Mouse (Mus musculus): ENCODE results near the gene Gsdma2. TPM values are rescaled to one million over a fixed set of nuclear protein-coding genes. Genes with fewer than 3 reads are reported as not detected.

The Gsdma2 gene
- polyA plus RNA-seq, 1 experiment from 2014 or later = not detected

GRCm38 (mm10) chr11:98697225-98697624, 50.7 kb downstream of the Gsdma2 start:
- Histone ChIP-seq H3K4me3 (ENCODE audit: low read depth, low read length) (no peak overlapping the region), H3K36me3 (ENCODE audit: control insufficient read depth, insufficient read depth, low read length) (peaks cover 42% of the 10 kb centered on the region), H3K9ac (replicated peaks; ENCODE audit: low read depth, low read length) (no peak overlapping the region), H3K4me1 (ENCODE audit: control insufficient read depth, insufficient read depth, low read length) (peaks cover 6% of the 10 kb centered on the region; the same call in 1 of the 2 replicates), H3K4me2 (replicated peaks; ENCODE audit: low read depth, low read length) (no peak overlapping the region), H3K27ac (ENCODE audit: low read length) (no peak overlapping the region), H3K9me3 (ENCODE audit: control insufficient read depth, low read depth, low read length) (no peaks in the 10 kb centered on the region), H3K27me3 (ENCODE audit: control insufficient read depth, insufficient read depth, low read length) (no peaks in the 10 kb centered on the region)
- ATAC-seq (ENCODE audit: insufficient number of reproducible peaks, insufficient read depth, low FRiP score, low read depth) = no peak
- WGBS = 88% methylated on average over 12 of the region's 12 CpGs

GRCm38 (mm10) chr11:98698849-98699640, 52.5 kb downstream of the Gsdma2 start:
- ATAC-seq (ENCODE audit: insufficient number of reproducible peaks, insufficient read depth, low FRiP score, low read depth) = no peak

GRCm38 (mm10) chr11:98699911-98700310, 53.4 kb downstream of the Gsdma2 start:
- Histone ChIP-seq H3K36me3 (ENCODE audit: control insufficient read depth, insufficient read depth, low read length) (peaks cover 15% of the 10 kb centered on the region), H3K4me3 (ENCODE audit: low read depth, low read length) (no peak overlapping the region), H3K9ac (replicated peaks; ENCODE audit: low read depth, low read length) (no peak overlapping the region), H3K4me1 (ENCODE audit: control insufficient read depth, insufficient read depth, low read length) (peaks cover 6% of the 10 kb centered on the region; the same call in 1 of the 2 replicates), H3K27ac (ENCODE audit: low read length) (no peak overlapping the region), H3K27me3 (ENCODE audit: control insufficient read depth, insufficient read depth, low read length) (no peaks in the 10 kb centered on the region), H3K9me3 (ENCODE audit: control insufficient read depth, low read depth, low read length) (no peaks in the 10 kb centered on the region), H3K4me2 (replicated peaks; ENCODE audit: low read depth, low read length) (no peak overlapping the region)
- ATAC-seq (ENCODE audit: insufficient number of reproducible peaks, insufficient read depth, low FRiP score, low read depth) = no peak
- WGBS = 32% methylated on average over 4 of the region's 4 CpGs

More at GRCm38 (mm10) chr11:98698849-98699640, 52.5 kb downstream of the Gsdma2 start:
- Histone ChIP-seq H3K4me1 (ENCODE audit: control insufficient read depth, insufficient read depth, low read length) (peaks cover 6% of the 10 kb centered on the region; the same call in 1 of the 2 replicates), H3K27me3 (ENCODE audit: control insufficient read depth, insufficient read depth, low read length) (no peaks in the 10 kb centered on the region), H3K36me3 (ENCODE audit: control insufficient read depth, insufficient read depth, low read length) (peaks cover 24% of the 10 kb centered on the region), H3K9ac (replicated peaks; ENCODE audit: low read depth, low read length) (no peak overlapping the region), H3K4me2 (replicated peaks; ENCODE audit: low read depth, low read length) (no peak overlapping the region), H3K4me3 (ENCODE audit: low read depth, low read length) (no peak overlapping the region), H3K9me3 (ENCODE audit: control insufficient read depth, low read depth, low read length) (no peaks in the 10 kb centered on the region), H3K27ac (ENCODE audit: low read length) (no peak overlapping the region)
- WGBS = 87% methylated on average over 16 of the region's 16 CpGs

- WGBS = 51% methylated on average over 10 of the region's 10 CpGs
- H3K27ac ChIP-seq (ENCODE audit: low read length) = no peak within 1 kb of the TSS
- H3K4me1 ChIP-seq (ENCODE audit: control insufficient read depth, insufficient read depth, low read length) = peaks cover 6% of the 10 kb centered on the region; the same call in 1 of the 2 replicates
- no peak within 1 kb of the TSS for H3K4me2 ChIP-seq (replicated peaks; ENCODE audit: low read depth, low read length)
- peaks cover 13% of the 10 kb centered on the region; the same call in 1 of the 2 replicates for H3K36me3 ChIP-seq (ENCODE audit: control insufficient read depth, insufficient read depth, low read length)
- H3K9me3 ChIP-seq (ENCODE audit: control insufficient read depth, low read depth, low read length) = no peaks in the 10 kb centered on the region
- H3K27me3 ChIP-seq (ENCODE audit: control insufficient read depth, insufficient read depth, low read length) = no peaks in the 10 kb centered on the region
- ATAC-seq (ENCODE audit: insufficient number of reproducible peaks, insufficient read depth, low FRiP score, low read depth) = no peak
- no peak within 1 kb of the TSS for H3K4me3 ChIP-seq (ENCODE audit: low read depth, low read length)
- no peak within 1 kb of the TSS for H3K9ac ChIP-seq (replicated peaks; ENCODE audit: low read depth, low read length)
These were observed 54.7 kb downstream of the Gsdma2 start, which contains the start of gene Csf3 for GRCm38 (mm10) chr11:98701213-98701670. Gene Csf3 (plus strand): TSS chr11:98701263.

GRCm38 (mm10) chr11:98702323-98702722, 55.8 kb downstream of the Gsdma2 start:
- 74% methylated on average over 5 of the region's 5 CpGs for WGBS
- no peak overlapping the region for H3K27ac ChIP-seq (ENCODE audit: low read length)
- H3K9me3 ChIP-seq (ENCODE audit: control insufficient read depth, low read depth, low read length) = no peaks in the 10 kb centered on the region
- H3K4me2 ChIP-seq (replicated peaks; ENCODE audit: low read depth, low read length) = no peak overlapping the region
- H3K36me3 ChIP-seq (ENCODE audit: control insufficient read depth, insufficient read depth, low read length) = peaks cover 20% of the 10 kb centered on the region; the same call in 1 of the 2 replicates
- H3K4me3 ChIP-seq (ENCODE audit: low read depth, low read length) = no peak overlapping the region
- H3K9ac ChIP-seq (replicated peaks; ENCODE audit: low read depth, low read length) = no peak overlapping the region
- peaks cover 6% of the 10 kb centered on the region; the same call in 1 of the 2 replicates for H3K4me1 ChIP-seq (ENCODE audit: control insufficient read depth, insufficient read depth, low read length)
- no peak for ATAC-seq (ENCODE audit: insufficient number of reproducible peaks, insufficient read depth, low FRiP score, low read depth)
- H3K27me3 ChIP-seq (ENCODE audit: control insufficient read depth, insufficient read depth, low read length) = no peaks in the 10 kb centered on the region

- Histone ChIP-seq H3K4me3 (ENCODE audit: low read depth, low read length) (no peak overlapping the region), H3K4me1 (ENCODE audit: control insufficient read depth, insufficient read depth, low read length) (peaks cover 10% of the 10 kb centered on the region; the same call in 1 of the 2 replicates), H3K27ac (ENCODE audit: low read length) (no peak overlapping the region), H3K9ac (replicated peaks; ENCODE audit: low read depth, low read length) (no peak overlapping the region), H3K4me2 (replicated peaks; ENCODE audit: low read depth, low read length) (no peak overlapping the region), H3K9me3 (ENCODE audit: control insufficient read depth, low read depth, low read length) (no peaks in the 10 kb centered on the region), H3K36me3 (ENCODE audit: control insufficient read depth, insufficient read depth, low read length) (peaks cover 34% of the 10 kb centered on the region), H3K27me3 (ENCODE audit: control insufficient read depth, insufficient read depth, low read length) (no peaks in the 10 kb centered on the region)
- ATAC-seq (ENCODE audit: insufficient number of reproducible peaks, insufficient read depth, low FRiP score, low read depth) = no peak
- WGBS = 85% methylated on average over 10 of the region's 10 CpGs
These were observed 58.5 kb downstream of the Gsdma2 start for GRCm38 (mm10) chr11:98705021-98705420.

Other genes with a start within 250 kb of the Gsdma2 start
- gene Pgap3, start 246.3 kb upstream of the Gsdma2 start, polyA plus RNA-seq (2014; fragmentation: Nextera tagmentation; extraction: Ambion mirVana) = 12.6 and 13.6 TPM in 2 replicates
- 48.0 and 50.1 TPM in 2 replicates for gene Erbb2, start 234.3 kb upstream of the Gsdma2 start, polyA plus RNA-seq (2014; fragmentation: Nextera tagmentation; extraction: Ambion mirVana)
- gene Mien1, start 207.8 kb upstream of the Gsdma2 start, polyA plus RNA-seq (2014; fragmentation: Nextera tagmentation; extraction: Ambion mirVana) = 98.0 and 101 TPM in 2 replicates
- 44.0 and 44.3 TPM in 2 replicates for gene Grb7, start 200.4 kb upstream of the Gsdma2 start, polyA plus RNA-seq (2014; fragmentation: Nextera tagmentation; extraction: Ambion mirVana)
- gene Ikzf3, start 100.7 kb upstream of the Gsdma2 start, polyA plus RNA-seq (2014; fragmentation: Nextera tagmentation; extraction: Ambion mirVana) = 0.23 and 0.41 TPM in 2 replicates
- 0.46 TPM in 1 of 2 replicates, not detected in the other for gene Zpbp2, start 95.7 kb upstream of the Gsdma2 start, polyA plus RNA-seq (2014; fragmentation: Nextera tagmentation; extraction: Ambion mirVana)
- 9.2 and 9.6 TPM in 2 replicates for gene Ormdl3, start 59.4 kb upstream of the Gsdma2 start, polyA plus RNA-seq (2014; fragmentation: Nextera tagmentation; extraction: Ambion mirVana)
- not detected in 2 replicates for gene Lrrc3c, start 48.5 kb upstream of the Gsdma2 start, polyA plus RNA-seq (2014; fragmentation: Nextera tagmentation; extraction: Ambion mirVana)
- 0.59 and 0.94 TPM in 2 replicates for gene Gm12355, start 21.1 kb upstream of the Gsdma2 start, polyA plus RNA-seq (2014; fragmentation: Nextera tagmentation; extraction: Ambion mirVana)
- gene Gsdma3, start 20.4 kb upstream of the Gsdma2 start, polyA plus RNA-seq (2014; fragmentation: Nextera tagmentation; extraction: Ambion mirVana) = not detected in 2 replicates
- gene Gsdma, start 17.6 kb downstream of the Gsdma2 start, polyA plus RNA-seq (2014; fragmentation: Nextera tagmentation; extraction: Ambion mirVana) = 0.12 TPM in 1 of 2 replicates, not detected in the other
- 126 TPM in 2 replicates for gene Psmd3, start 35.8 kb downstream of the Gsdma2 start, polyA plus RNA-seq (2014; fragmentation: Nextera tagmentation; extraction: Ambion mirVana)
- gene Csf3, start 54.5 kb downstream of the Gsdma2 start, polyA plus RNA-seq (2014; fragmentation: Nextera tagmentation; extraction: Ambion mirVana) = not detected in 2 replicates
- 39.9 and 41.0 TPM in 2 replicates for gene Med24, start 82.7 kb downstream of the Gsdma2 start, polyA plus RNA-seq (2014; fragmentation: Nextera tagmentation; extraction: Ambion mirVana)
- 61.4 and 62.9 TPM in 2 replicates for gene Thra, start 93.9 kb downstream of the Gsdma2 start, polyA plus RNA-seq (2014; fragmentation: Nextera tagmentation; extraction: Ambion mirVana)
- gene Nr1d1, start 128.6 kb downstream of the Gsdma2 start, polyA plus RNA-seq (2014; fragmentation: Nextera tagmentation; extraction: Ambion mirVana) = 1.7 and 2.3 TPM in 2 replicates
- 21.6 and 22.3 TPM in 2 replicates for gene Msl1, start 148.8 kb downstream of the Gsdma2 start, polyA plus RNA-seq (2014; fragmentation: Nextera tagmentation; extraction: Ambion mirVana)
- 33.7 and 35.1 TPM in 2 replicates for gene Casc3, start 158.1 kb downstream of the Gsdma2 start, polyA plus RNA-seq (2014; fragmentation: Nextera tagmentation; extraction: Ambion mirVana)
- 5.6 and 7.7 TPM in 2 replicates for gene Rapgefl1, start 190.0 kb downstream of the Gsdma2 start, polyA plus RNA-seq (2014; fragmentation: Nextera tagmentation; extraction: Ambion mirVana)
- 6.8 and 7.1 TPM in 2 replicates for gene Wipf2, start 216.9 kb downstream of the Gsdma2 start, polyA plus RNA-seq (2014; fragmentation: Nextera tagmentation; extraction: Ambion mirVana)

Data from stomach, embryonic 14.5 days (tissue).